In genomic region chr13:69791814-69792213, GRCm38 (mm10) we compare ENCODE assay signal across 18 mouse cellular contexts. TPM values are rescaled to one million over a fixed set of nuclear protein-coding genes. Genes with fewer than 3 reads are reported as not detected.
DNase-seq lines count a peak whose midpoint lies in the region; ATAC-seq and TF ChIP-seq lines count a peak whose summit lies in the region.
"Had no signal": no experiment of that assay in that cellular context is flagged by ENCODE, and none has a peak within 500 bp of the region (broad histone marks: within the 10 kb centered on the region; RNA-seq: fewer than 3 reads in every experiment).

No protein-coding gene starts in this region.

- TF ChIP-seq CTCF in forebrain, postnatal 0 days (IDR thresholded peaks at IDR 0.05; ENCODE audit: low read depth) = no peak

- no peaks in the 10 kb centered on the region for H3K4me1 ChIP-seq in embryonic facial prominence, embryonic 15.5 days
- no peaks in the 10 kb centered on the region for H3K4me1 ChIP-seq in embryonic facial prominence, embryonic 10.5 days
- H3K4me1 ChIP-seq in forebrain, postnatal 0 days (ENCODE audit: insufficient read depth) = peaks cover 5% of the 10 kb centered on the region; the same call in 1 of the 2 replicates
- no peaks in the 10 kb centered on the region for H3K4me1 ChIP-seq in forebrain, embryonic 14.5 days (ENCODE audit: control insufficient read depth, insufficient read depth, low read length)
- H3K4me1 ChIP-seq in hindbrain, embryonic 16.5 days (ENCODE audit: control insufficient read depth, insufficient read depth, low read depth, low read length) = peaks cover 4% of the 10 kb centered on the region; the same call in 1 of the 2 replicates
- H3K4me1 ChIP-seq in hindbrain, embryonic 10.5 days (replicated peaks) = no peaks in the 10 kb centered on the region
- H3K4me1 ChIP-seq in neural tube, embryonic 14.5 days (ENCODE audit: control insufficient read depth, insufficient read depth, low read length) = 0 out of 2 replicates have a peak, but pooled peaks cover 3% of the 10 kb centered on the region
- H3K4me1 ChIP-seq: heart, embryonic 15.5 days had no signal

- WGBS in embryonic facial prominence, embryonic 15.5 days = 81% methylated on average over 1 of the region's 1 CpGs
- 88% methylated on average over 1 of the region's 1 CpGs for WGBS in embryonic facial prominence, embryonic 10.5 days
- 78% methylated on average over 1 of the region's 1 CpGs for WGBS in forebrain, postnatal 0 days
- WGBS in forebrain, embryonic 14.5 days = 92% methylated on average over 1 of the region's 1 CpGs
- WGBS in hindbrain, embryonic 16.5 days = 83% methylated on average over 1 of the region's 1 CpGs
- WGBS in hindbrain, embryonic 10.5 days = 81% methylated on average over 1 of the region's 1 CpGs
- WGBS in neural tube, embryonic 14.5 days = 82% methylated on average over 1 of the region's 1 CpGs

- H3K27ac ChIP-seq in embryonic facial prominence, embryonic 15.5 days (replicated peaks) = no peak overlapping the region
- H3K27ac ChIP-seq in embryonic facial prominence, embryonic 10.5 days (replicated peaks) = no peak overlapping the region
- H3K27ac ChIP-seq in forebrain, postnatal 0 days (ENCODE audit: low read depth, low read length) = no peak overlapping the region
- H3K27ac ChIP-seq in forebrain, embryonic 14.5 days (ENCODE audit: low read depth, low read length) = no peak overlapping the region
- no peak overlapping the region for H3K27ac ChIP-seq in hindbrain, embryonic 16.5 days (ENCODE audit: low read depth, low read length)
- no peak overlapping the region for H3K27ac ChIP-seq in hindbrain, embryonic 10.5 days
- no peak overlapping the region for H3K27ac ChIP-seq in neural tube, embryonic 14.5 days (ENCODE audit: low read depth, low read length)
- H3K27ac ChIP-seq: heart, embryonic 15.5 days had no signal

- H3K27me3 ChIP-seq in embryonic facial prominence, embryonic 15.5 days = no peaks in the 10 kb centered on the region
- no peaks in the 10 kb centered on the region for H3K27me3 ChIP-seq in embryonic facial prominence, embryonic 10.5 days (replicated peaks; ENCODE audit: low read depth, poor library complexity, severe bottlenecking)
- H3K27me3 ChIP-seq in forebrain, postnatal 0 days (ENCODE audit: insufficient read depth, low read length) = no peaks in the 10 kb centered on the region
- H3K27me3 ChIP-seq in forebrain, embryonic 14.5 days (replicated peaks; ENCODE audit: control insufficient read depth, insufficient read depth, low read length) = no peaks in the 10 kb centered on the region
- H3K27me3 ChIP-seq in hindbrain, embryonic 16.5 days (replicated peaks; ENCODE audit: control insufficient read depth, insufficient read depth, low read length) = no peaks in the 10 kb centered on the region
- H3K27me3 ChIP-seq in hindbrain, embryonic 10.5 days (ENCODE audit: insufficient read depth, poor library complexity, severe bottlenecking) = no peaks in the 10 kb centered on the region
- no peaks in the 10 kb centered on the region for H3K27me3 ChIP-seq in neural tube, embryonic 14.5 days (ENCODE audit: control insufficient read depth, insufficient read depth, low read length)
- H3K27me3 ChIP-seq: heart, embryonic 15.5 days had no signal

- DNase-seq in embryonic facial prominence, embryonic 10.5 days (ENCODE audit: low spot score) = no peak
- DNase-seq in forebrain, postnatal 0 days = no peak
- DNase-seq in forebrain, embryonic 14.5 days (ENCODE audit: low spot score) = no peak
- DNase-seq in hindbrain, embryonic 10.5 days (ENCODE audit: low spot score) = no peak
- no peak for DNase-seq in neural tube, embryonic 10.5 days (ENCODE audit: extremely low spot score, low spot score)
- DNase-seq: B cell, adult 2 months; cerebellum, adult 2 months; gastrocnemius, postnatal 36 days; heart, adult 11 months; heart, postnatal 14 days; kidney, adult 11 months had no signal

- no peaks in the 10 kb centered on the region for H3K36me3 ChIP-seq in embryonic facial prominence, embryonic 15.5 days
- H3K36me3 ChIP-seq in embryonic facial prominence, embryonic 10.5 days (replicated peaks) = no peaks in the 10 kb centered on the region
- no peaks in the 10 kb centered on the region for H3K36me3 ChIP-seq in forebrain, postnatal 0 days (ENCODE audit: insufficient read depth)
- H3K36me3 ChIP-seq in forebrain, embryonic 14.5 days (ENCODE audit: control insufficient read depth, insufficient read depth, low read length) = no peaks in the 10 kb centered on the region
- no peaks in the 10 kb centered on the region for H3K36me3 ChIP-seq in hindbrain, embryonic 16.5 days (ENCODE audit: control insufficient read depth, insufficient read depth, low read length)
- H3K36me3 ChIP-seq in hindbrain, embryonic 10.5 days = no peaks in the 10 kb centered on the region
- H3K36me3 ChIP-seq in neural tube, embryonic 14.5 days (ENCODE audit: control insufficient read depth, insufficient read depth, low read length) = no peaks in the 10 kb centered on the region
- H3K36me3 ChIP-seq: G1E; heart, embryonic 15.5 days had no signal

- H3K9ac ChIP-seq in embryonic facial prominence, embryonic 15.5 days = no peak overlapping the region
- H3K9ac ChIP-seq in forebrain, postnatal 0 days = no peak overlapping the region
- H3K9ac ChIP-seq in forebrain, embryonic 14.5 days (ENCODE audit: low read length) = no peak overlapping the region
- H3K9ac ChIP-seq in hindbrain, embryonic 16.5 days (ENCODE audit: low read depth, low read length) = no peak overlapping the region
- H3K9ac ChIP-seq in neural tube, embryonic 14.5 days (replicated peaks; ENCODE audit: low read depth, low read length) = no peak overlapping the region
- H3K9ac ChIP-seq: heart, embryonic 15.5 days had no signal

- peak; percentile 19; the same call in 1 of the 2 replicates for ATAC-seq in embryonic facial prominence, embryonic 15.5 days (ENCODE audit: insufficient number of reproducible peaks, low FRiP score, low TSS enrichment, low read depth)
- peak; percentile 20; the same call in 1 of the 2 replicates for ATAC-seq in forebrain, postnatal 0 days
- no peak for ATAC-seq in forebrain, embryonic 14.5 days
- peak; percentile 60 for ATAC-seq in hindbrain, embryonic 16.5 days
- peak; percentile 48; the same call in 1 of the 2 replicates for ATAC-seq in neural tube, embryonic 14.5 days (ENCODE audit: low read depth)
- ATAC-seq: CD4-positive, CD25-positive, alpha-beta regulatory T cell, adult 4 months had no signal

- no peaks in the 10 kb centered on the region for H3K9me3 ChIP-seq in embryonic facial prominence, embryonic 15.5 days (replicated peaks)
- H3K9me3 ChIP-seq in embryonic facial prominence, embryonic 10.5 days = no peaks in the 10 kb centered on the region
- H3K9me3 ChIP-seq in forebrain, postnatal 0 days (ENCODE audit: low read length) = no peaks in the 10 kb centered on the region
- no peaks in the 10 kb centered on the region for H3K9me3 ChIP-seq in forebrain, embryonic 14.5 days (replicated peaks; ENCODE audit: control insufficient read depth, low read length)
- H3K9me3 ChIP-seq in hindbrain, embryonic 16.5 days (ENCODE audit: control insufficient read depth, low read length) = no peaks in the 10 kb centered on the region
- H3K9me3 ChIP-seq in hindbrain, embryonic 10.5 days = no peaks in the 10 kb centered on the region
- H3K9me3 ChIP-seq in neural tube, embryonic 14.5 days (ENCODE audit: control insufficient read depth, low read length) = no peaks in the 10 kb centered on the region
- H3K9me3 ChIP-seq: heart, embryonic 15.5 days had no signal

- H3K4me3 ChIP-seq in embryonic facial prominence, embryonic 15.5 days (replicated peaks) = no peak overlapping the region
- no peak overlapping the region for H3K4me3 ChIP-seq in embryonic facial prominence, embryonic 10.5 days
- no peak overlapping the region for H3K4me3 ChIP-seq in forebrain, postnatal 0 days (ENCODE audit: low read depth, low read length)
- no peak overlapping the region for H3K4me3 ChIP-seq in forebrain, embryonic 14.5 days (ENCODE audit: low read depth, low read length)
- H3K4me3 ChIP-seq in hindbrain, embryonic 16.5 days (ENCODE audit: low read length) = no peak overlapping the region
- no peak overlapping the region for H3K4me3 ChIP-seq in hindbrain, embryonic 10.5 days
- no peak overlapping the region for H3K4me3 ChIP-seq in neural tube, embryonic 14.5 days (ENCODE audit: low read depth, low read length)
- H3K4me3 ChIP-seq: heart, embryonic 15.5 days had no signal

- H3K4me2 ChIP-seq in embryonic facial prominence, embryonic 15.5 days (replicated peaks) = no peak overlapping the region
- no peak overlapping the region for H3K4me2 ChIP-seq in forebrain, postnatal 0 days (ENCODE audit: low read depth)
- H3K4me2 ChIP-seq in forebrain, embryonic 14.5 days (ENCODE audit: low read length) = no peak overlapping the region
- no peak overlapping the region for H3K4me2 ChIP-seq in hindbrain, embryonic 16.5 days (ENCODE audit: low read length)
- H3K4me2 ChIP-seq in neural tube, embryonic 14.5 days (ENCODE audit: low read depth, low read length) = no peak overlapping the region
- H3K4me2 ChIP-seq: heart, embryonic 15.5 days had no signal

RNA-seq across cellular contexts. Expression of gene Med10, which starts 10.4 kb away (rescaled TPM):
- polyA plus RNA-seq in embryonic facial prominence, embryonic 15.5 days (2015; fragmentation: Nextera tagmentation; extraction: Ambion mirVana) = 126 and 129 TPM in 2 replicates
- polyA plus RNA-seq in embryonic facial prominence, embryonic 10.5 days (2016; fragmentation: Nextera tagmentation; extraction: Ambion mirVana) = 170 and 172 TPM in 2 replicates
- 58.5 and 77.2 TPM in 2 replicates for total RNA-seq in forebrain, postnatal 0 days (2014; rRNA removed)
- 174 and 194 TPM in 2 replicates for polyA plus RNA-seq in forebrain, postnatal 0 days (2015; fragmentation: Nextera tagmentation; extraction: Ambion mirVana)
- 180 and 181 TPM in 2 replicates for polyA plus RNA-seq in forebrain, embryonic 14.5 days (2014; fragmentation: Nextera tagmentation; extraction: Ambion mirVana)
- 135 and 141 TPM in 2 replicates for polyA plus RNA-seq in hindbrain, embryonic 16.5 days (2015; fragmentation: Nextera tagmentation; extraction: Ambion mirVana)
- polyA plus RNA-seq in hindbrain, embryonic 10.5 days (2016; fragmentation: Nextera tagmentation; extraction: Ambion mirVana) = 202 and 229 TPM in 2 replicates
- polyA plus RNA-seq in neural tube, embryonic 14.5 days (2014; fragmentation: Nextera tagmentation; extraction: Ambion mirVana) = 149 and 169 TPM in 2 replicates

RNA-seq across cellular contexts. Expression of gene Ube2ql1, which starts 52.1 kb away (rescaled TPM):
- 0.77 and 0.88 TPM in 2 replicates for polyA plus RNA-seq in embryonic facial prominence, embryonic 15.5 days (2015; fragmentation: Nextera tagmentation; extraction: Ambion mirVana)
- 0.73 and 0.80 TPM in 2 replicates for polyA plus RNA-seq in embryonic facial prominence, embryonic 10.5 days (2016; fragmentation: Nextera tagmentation; extraction: Ambion mirVana)
- total RNA-seq in forebrain, postnatal 0 days (2014; rRNA removed) = 120 and 129 TPM in 2 replicates
- 22.2 and 25.6 TPM in 2 replicates for polyA plus RNA-seq in forebrain, postnatal 0 days (2015; fragmentation: Nextera tagmentation; extraction: Ambion mirVana)
- 31.7 and 35.4 TPM in 2 replicates for polyA plus RNA-seq in forebrain, embryonic 14.5 days (2014; fragmentation: Nextera tagmentation; extraction: Ambion mirVana)
- polyA plus RNA-seq in hindbrain, embryonic 16.5 days (2015; fragmentation: Nextera tagmentation; extraction: Ambion mirVana) = 27.6 and 29.1 TPM in 2 replicates
- 2.6 and 6.1 TPM in 2 replicates for polyA plus RNA-seq in hindbrain, embryonic 10.5 days (2016; fragmentation: Nextera tagmentation; extraction: Ambion mirVana)
- 72.7 and 73.1 TPM in 2 replicates for polyA plus RNA-seq in neural tube, embryonic 14.5 days (2014; fragmentation: Nextera tagmentation; extraction: Ambion mirVana)
- total RNA-seq: hematopoietic stem cell, adult 5-6 weeks had no signal
- polyA plus RNA-seq: CD4-positive, CD25-positive, alpha-beta regulatory T cell, adult 4 months; G1E had no signal
